11 mouse cellular contexts compared by ENCODE assay signal in the genomic region with DNA sequence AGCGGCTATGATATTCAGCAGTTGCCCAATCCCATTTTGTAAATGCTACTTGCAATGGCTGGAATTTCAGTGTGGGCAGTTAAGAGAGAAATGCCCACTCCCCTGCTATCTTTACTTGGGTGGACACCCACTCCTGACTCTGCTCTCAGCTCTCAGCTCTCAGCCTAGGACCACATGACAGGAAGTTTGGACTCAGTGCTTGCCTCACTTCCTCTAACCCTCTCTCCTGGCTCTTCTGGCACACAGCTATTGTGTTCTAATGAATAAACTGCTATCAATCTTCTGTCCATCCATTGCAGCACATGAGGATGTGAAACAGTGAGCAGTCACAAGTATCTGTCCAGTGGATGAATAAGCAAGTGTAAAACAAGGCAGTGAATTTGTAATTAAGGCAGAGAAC. TPM values are rescaled to one million over a fixed set of nuclear protein-coding genes. Genes with fewer than 3 reads are reported as not detected.
A peak's percentile ranks its signal among the peaks of the same experiment; 100 is the strongest.
DNase-seq lines count a peak whose midpoint lies in the region; ATAC-seq and TF ChIP-seq lines count a peak whose summit lies in the region.
"Had no signal": no experiment of that assay in that cellular context is flagged by ENCODE, and none has a peak within 500 bp of the region (broad histone marks: within the 10 kb centered on the region; RNA-seq: fewer than 3 reads in every experiment).

No protein-coding gene starts in this region.

- H3K27me3 ChIP-seq in heart, embryonic 16.5 days (ENCODE audit: control insufficient read depth, insufficient read depth, low read length) = no peaks in the 10 kb centered on the region
- H3K27me3 ChIP-seq in liver, embryonic 13.5 days = no peaks in the 10 kb centered on the region
- H3K27me3 ChIP-seq: limb, embryonic 13.5 days had no signal

- no peaks in the 10 kb centered on the region for H3K36me3 ChIP-seq in heart, embryonic 16.5 days (ENCODE audit: control insufficient read depth, insufficient read depth)
- H3K36me3 ChIP-seq in liver, embryonic 13.5 days = peaks cover 9% of the 10 kb centered on the region

- no peak for ATAC-seq in heart, embryonic 16.5 days (replicated peaks; ENCODE audit: extremely low read depth, insufficient read depth, low FRiP score)
- no peak for ATAC-seq in liver, embryonic 13.5 days (ENCODE audit: low read depth)
- 0 out of 2 replicates have a peak, but pooled peaks have one; percentile 39 for ATAC-seq in neutrophil, adult 5-6 weeks (ENCODE audit: extremely low read depth, insufficient number of reproducible peaks, low FRiP score, poor library complexity, severe bottlenecking)

- no peak for TF ChIP-seq POLR2A in bone marrow macrophage, adult 2 months (IDR thresholded peaks at IDR 0.05; ENCODE audit: borderline replicate concordance, low read depth, low read length)

- peaks cover 43% of the 10 kb centered on the region for H3K4me1 ChIP-seq in heart, embryonic 16.5 days (ENCODE audit: control insufficient read depth, insufficient read depth, low read length)
- peaks cover 40% of the 10 kb centered on the region for H3K4me1 ChIP-seq in bone marrow macrophage, adult 2 months (ENCODE audit: control insufficient read depth, insufficient read depth, low read length)
- H3K4me1 ChIP-seq in liver, embryonic 13.5 days (replicated peaks) = peaks cover 82% of the 10 kb centered on the region

- no peak overlapping the region for H3K9ac ChIP-seq in heart, embryonic 16.5 days (ENCODE audit: low read length)
- no peak overlapping the region for H3K9ac ChIP-seq in liver, embryonic 13.5 days
- H3K9ac ChIP-seq: limb, embryonic 13.5 days had no signal

- intact Hi-C loops in heart, postnatal 14 days (cut with DNase I) = loop anchor here (5.0 kb wide), 1 partner anchor 40 kb away; a partner anchor contains a TSS

- no peak for DNase-seq in heart, postnatal 14 days
- DNase-seq in liver, embryonic 13.5 days = no peak
- DNase-seq in urinary bladder, postnatal 25 days (ENCODE audit: low spot score) = no peak
- DNase-seq in thymus, postnatal 0 days (ENCODE audit: low spot score) = no peak
- DNase-seq: cerebellum, postnatal 10 days; thymus, postnatal 25 days had no signal

- no peak for TF ChIP-seq CTCF in bone marrow macrophage, adult 2 months (IDR thresholded peaks at IDR 0.05; ENCODE audit: low read depth, low read length)

- peak overlapping the region; percentile 55 for H3K27ac ChIP-seq in heart, embryonic 16.5 days (ENCODE audit: low read length)
- peak overlapping the region; percentile 89 for H3K27ac ChIP-seq in bone marrow macrophage, adult 2 months (ENCODE audit: insufficient read depth, low read depth, low read length)
- 0 out of 2 replicates have a peak overlapping the region, but pooled peaks have one; percentile 49 for H3K27ac ChIP-seq in liver, embryonic 13.5 days
- H3K27ac ChIP-seq: limb, embryonic 13.5 days had no signal

- H3K4me3 ChIP-seq in heart, embryonic 16.5 days (ENCODE audit: low read length) = no peak overlapping the region
- H3K4me3 ChIP-seq in bone marrow macrophage, adult 2 months (ENCODE audit: insufficient read depth, low read length) = no peak overlapping the region
- no peak overlapping the region for H3K4me3 ChIP-seq in liver, embryonic 13.5 days (replicated peaks)
- H3K4me3 ChIP-seq: limb, embryonic 13.5 days had no signal

- no peaks in the 10 kb centered on the region for H3K9me3 ChIP-seq in heart, embryonic 16.5 days (replicated peaks; ENCODE audit: control insufficient read depth, low read length)
- H3K9me3 ChIP-seq in liver, embryonic 13.5 days (replicated peaks) = no peaks in the 10 kb centered on the region
- H3K9me3 ChIP-seq: limb, embryonic 13.5 days had no signal

- WGBS in heart, embryonic 16.5 days = 62% methylated on average over 1 of the region's 1 CpGs
- 81% methylated on average over 1 of the region's 1 CpGs for whole genome bisulfite sequencing in liver, embryonic 13.5 days (ENCODE audit: insufficient replicate concordance)

- no peak overlapping the region for H3K4me2 ChIP-seq in heart, embryonic 16.5 days (ENCODE audit: low read depth, low read length)
- H3K4me2 ChIP-seq in liver, embryonic 13.5 days = no peak overlapping the region
- H3K4me2 ChIP-seq: limb, embryonic 13.5 days had no signal

RNA-seq across cellular contexts. Expression of a gene that starts 13.5 kb away (rescaled TPM):
- 77.0 and 85.5 TPM in 2 replicates for polyA plus RNA-seq in heart, embryonic 16.5 days (2015; fragmentation: Nextera tagmentation; extraction: Ambion mirVana)
- 10 to 100 TPM; 25.0 to 30.2 TPM for total RNA-seq in heart, postnatal 14 days (2021)
- polyA plus RNA-seq in bone marrow macrophage, adult 2 months (2012; ENCODE audit: insufficient read depth, insufficient read length, missing spikeins) = 61.2 and 65.1 TPM in 2 replicates
- polyA plus RNA-seq in liver, embryonic 13.5 days (2015; fragmentation: Nextera tagmentation; extraction: Ambion mirVana) = 67.8 and 83.4 TPM in 2 replicates
- 143 and 165 TPM in 2 replicates for total RNA-seq in neutrophil, adult 5-6 weeks (2017)
- 164 and 168 TPM in 2 replicates for polyA plus RNA-seq in thymus, postnatal 0 days (2015; fragmentation: Nextera tagmentation; extraction: Ambion mirVana)

RNA-seq across cellular contexts. Expression of a gene that starts 22.2 kb away (rescaled TPM):
- 0.05 and 0.12 TPM in 2 replicates for polyA plus RNA-seq in heart, embryonic 16.5 days (2015; fragmentation: Nextera tagmentation; extraction: Ambion mirVana)
- not detected for total RNA-seq in heart, postnatal 14 days (2021)
- not detected in 2 replicates for polyA plus RNA-seq in bone marrow macrophage, adult 2 months (2012; ENCODE audit: insufficient read depth, insufficient read length, missing spikeins)
- polyA plus RNA-seq in liver, embryonic 13.5 days (2015; fragmentation: Nextera tagmentation; extraction: Ambion mirVana) = not detected in 2 replicates
- total RNA-seq in neutrophil, adult 5-6 weeks (2017) = 0.23 TPM in 1 of 2 replicates, not detected in the other
- 0.05 TPM in 1 of 2 replicates, not detected in the other for polyA plus RNA-seq in thymus, postnatal 0 days (2015; fragmentation: Nextera tagmentation; extraction: Ambion mirVana)

RNA-seq across cellular contexts. Expression of a gene that starts 39.9 kb away (rescaled TPM):
- 0.71 and 0.79 TPM in 2 replicates for polyA plus RNA-seq in heart, embryonic 16.5 days (2015; fragmentation: Nextera tagmentation; extraction: Ambion mirVana)
- total RNA-seq in heart, postnatal 14 days (2021) = under 1 TPM in 1 of 2 experiments, not detected in 1; 0.34 TPM
- polyA plus RNA-seq in bone marrow macrophage, adult 2 months (2012; ENCODE audit: insufficient read depth, insufficient read length, missing spikeins) = not detected in 2 replicates
- 2.6 and 3.1 TPM in 2 replicates for polyA plus RNA-seq in liver, embryonic 13.5 days (2015; fragmentation: Nextera tagmentation; extraction: Ambion mirVana)
- total RNA-seq in neutrophil, adult 5-6 weeks (2017) = not detected in 2 replicates
- polyA plus RNA-seq in thymus, postnatal 0 days (2015; fragmentation: Nextera tagmentation; extraction: Ambion mirVana) = 0.59 and 0.68 TPM in 2 replicates
- total RNA-seq: layer of hippocampus, postnatal 25 days had no signal

RNA-seq across cellular contexts. Expression of a gene that starts 46.0 kb away (rescaled TPM):
- polyA plus RNA-seq in heart, embryonic 16.5 days (2015; fragmentation: Nextera tagmentation; extraction: Ambion mirVana) = 27.1 and 29.2 TPM in 2 replicates
- total RNA-seq in heart, postnatal 14 days (2021) = 1 to 10 TPM; 7.5 to 8.7 TPM
- polyA plus RNA-seq in bone marrow macrophage, adult 2 months (2012; ENCODE audit: insufficient read depth, insufficient read length, missing spikeins) = 22.4 and 23.8 TPM in 2 replicates
- polyA plus RNA-seq in liver, embryonic 13.5 days (2015; fragmentation: Nextera tagmentation; extraction: Ambion mirVana) = 46.0 and 48.2 TPM in 2 replicates
- 16.0 and 18.5 TPM in 2 replicates for total RNA-seq in neutrophil, adult 5-6 weeks (2017)
- 29.2 and 31.4 TPM in 2 replicates for polyA plus RNA-seq in thymus, postnatal 0 days (2015; fragmentation: Nextera tagmentation; extraction: Ambion mirVana)

RNA-seq across cellular contexts. Expression of a gene that starts 53.7 kb away (rescaled TPM):
- 2.5 and 3.5 TPM in 2 replicates for polyA plus RNA-seq in heart, embryonic 16.5 days (2015; fragmentation: Nextera tagmentation; extraction: Ambion mirVana)
- 10 to 100 TPM in 1 of 2 experiments, 1 to 10 TPM in 1; 9.0 to 10.1 TPM for total RNA-seq in heart, postnatal 14 days (2021)
- 3.3 and 5.7 TPM in 2 replicates for polyA plus RNA-seq in bone marrow macrophage, adult 2 months (2012; ENCODE audit: insufficient read depth, insufficient read length, missing spikeins)
- 0.35 and 0.51 TPM in 2 replicates for polyA plus RNA-seq in liver, embryonic 13.5 days (2015; fragmentation: Nextera tagmentation; extraction: Ambion mirVana)
- total RNA-seq in neutrophil, adult 5-6 weeks (2017) = 1.3 and 1.6 TPM in 2 replicates
- 1.4 and 1.6 TPM in 2 replicates for polyA plus RNA-seq in thymus, postnatal 0 days (2015; fragmentation: Nextera tagmentation; extraction: Ambion mirVana)
